Mouse (Mus musculus): Measurements from ENCODE around the gene Prkar1a.

- TF ChIP-seq CTCF (IDR thresholded peaks at IDR 0.05; ENCODE audit: low read depth, low read length): no peak
- TF ChIP-seq POLR2A (IDR thresholded peaks at IDR 0.05; ENCODE audit: extremely low read depth, insufficient read depth, low read length): no peak
These were observed 2.4 kb downstream of the Prkar1a start for GRCm38 (mm10) chr11:109651566-109652024.
